Mouse (Mus musculus): ENCODE measurements around the gene Adora3. TPM values are rescaled to one million over a fixed set of nuclear protein-coding genes. Genes with fewer than 3 reads are reported as not detected.
A peak's percentile ranks its signal among the peaks of the same experiment; 100 is the strongest.

Adora3 gene
- polyA plus RNA-seq, 1 experiment = 1.5 TPM

- DNase-seq (ENCODE audit: extremely low spot score in 1 of 2, low spot score in 1 of 2) = no peak
Observed at GRCm38 (mm10) chr3:105873451-105874445, 3.1 kb downstream of the Adora3 start.

GRCm38 (mm10) chr3:105876022-105876421 lies 5.4 kb downstream of the Adora3 start:
- no peak for DNase-seq (ENCODE audit: extremely low spot score in 1 of 2, low spot score in 1 of 2)

DNA sequence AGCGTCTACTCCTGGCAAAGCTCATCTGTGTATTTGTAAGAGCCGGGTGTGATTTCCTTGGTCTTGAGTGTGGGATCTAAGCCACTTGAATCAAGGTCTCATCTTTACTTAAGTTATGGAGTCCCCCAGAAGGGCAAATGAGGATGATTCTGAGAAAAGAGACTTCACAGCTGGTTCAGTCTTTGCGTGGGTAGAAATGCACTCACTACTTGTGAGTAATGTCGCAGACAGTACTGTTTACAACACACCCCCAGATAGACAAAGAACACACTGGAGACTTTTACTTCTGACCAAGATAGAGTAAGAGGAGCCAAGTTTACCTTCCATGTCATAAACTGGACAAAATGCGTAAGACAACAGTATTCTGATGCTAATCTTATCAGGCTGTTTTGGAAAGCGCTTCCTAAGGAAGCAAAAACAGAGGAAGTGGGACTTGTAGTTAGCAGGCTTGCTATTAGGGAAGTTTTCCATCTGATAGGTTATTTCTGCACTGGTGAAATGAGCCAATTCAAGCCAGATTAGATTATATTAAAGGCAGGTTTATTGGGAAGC lies 6.7 kb downstream of the Adora3 start:
- DNase-seq (ENCODE audit: extremely low spot score in 1 of 2, low spot score in 1 of 2) = no peak

GRCm38 (mm10) chr3:105877919-105878318 lies 7.3 kb downstream of the Adora3 start:
- no peak for DNase-seq (ENCODE audit: extremely low spot score in 1 of 2, low spot score in 1 of 2)

- DNase-seq (ENCODE audit: extremely low spot score in 1 of 2, low spot score in 1 of 2) = no peak
Observed at GRCm38 (mm10) chr3:105878751-105879150, 8.1 kb downstream of the Adora3 start.

DNA sequence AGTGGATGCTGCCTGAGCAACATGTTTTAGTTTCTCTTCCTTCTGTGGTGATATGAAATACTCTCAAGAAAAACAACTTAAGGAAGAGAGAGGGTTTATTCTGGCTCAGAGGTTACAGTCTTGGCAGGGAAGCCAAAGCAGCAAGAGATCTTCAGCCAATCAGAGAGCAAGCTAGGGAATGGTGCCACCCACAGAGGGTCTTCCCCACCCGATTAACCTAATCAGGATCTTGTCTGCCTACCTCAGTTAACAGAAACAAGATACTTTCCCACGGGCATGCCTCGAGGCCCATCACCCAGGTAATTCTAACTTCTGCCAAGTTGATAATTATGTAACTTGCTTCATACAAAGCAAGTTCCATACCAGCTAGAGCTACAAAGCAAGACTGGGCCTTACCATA lies 9.8 kb downstream of the Adora3 start:
- DNase-seq (ENCODE audit: extremely low spot score in 1 of 2, low spot score in 1 of 2) = no peak

GRCm38 (mm10) chr3:105882105-105882504 lies 11.4 kb downstream of the Adora3 start:
- no peak for DNase-seq (ENCODE audit: extremely low spot score in 1 of 2, low spot score in 1 of 2)

DNA sequence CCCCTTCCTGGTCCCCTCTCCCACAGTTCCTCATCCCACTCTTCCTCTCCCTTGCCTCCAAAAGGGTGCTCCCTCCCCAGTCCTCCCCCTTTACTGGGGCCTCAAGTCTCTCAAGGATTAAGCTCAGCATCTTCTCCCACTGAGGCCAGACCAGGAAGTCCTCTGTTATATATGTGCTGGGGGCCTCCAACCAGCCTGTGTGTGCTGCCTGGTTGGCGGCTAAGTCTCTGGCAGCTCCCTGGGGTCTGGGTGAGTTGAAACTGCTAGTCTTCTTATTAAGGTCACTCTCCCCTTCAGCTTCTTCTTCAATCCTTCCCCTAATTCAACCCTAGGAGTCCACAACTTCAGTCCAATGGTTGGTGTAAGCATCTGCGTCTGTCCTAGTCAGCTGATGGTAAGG lies 12.5 kb downstream of the Adora3 start:
- DNase-seq (ENCODE audit: extremely low spot score in 1 of 2, low spot score in 1 of 2) = no peak

GRCm38 (mm10) chr3:105888961-105889360 lies 18.3 kb downstream of the Adora3 start:
- DNase-seq (ENCODE audit: extremely low spot score in 1 of 2, low spot score in 1 of 2) = no peak

DNA sequence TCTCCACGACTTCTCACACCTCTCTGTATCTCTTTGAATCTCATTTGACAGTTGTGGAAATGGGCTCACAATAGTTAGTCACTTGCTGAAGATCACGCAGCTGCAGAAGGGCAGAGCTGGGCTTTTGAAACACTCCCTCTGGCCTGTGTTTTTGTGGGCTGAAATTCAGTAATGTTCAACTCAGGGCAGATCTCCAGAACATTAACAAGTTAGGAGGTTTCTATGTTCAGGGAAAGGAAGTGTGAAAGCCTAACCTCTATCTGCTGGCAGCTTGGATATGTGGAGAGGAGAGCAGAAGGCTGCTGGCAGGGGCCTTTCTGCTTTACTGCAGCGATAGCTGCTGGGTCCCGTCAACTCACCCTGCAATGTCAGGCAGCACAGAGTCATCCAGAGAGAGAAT lies 19.6 kb downstream of the Adora3 start:
- DNase-seq (ENCODE audit: extremely low spot score in 1 of 2, low spot score in 1 of 2) = no peak

- DNase-seq (ENCODE audit: extremely low spot score in 1 of 2, low spot score in 1 of 2) = no peak
Observed at GRCm38 (mm10) chr3:105891141-105891540, 20.5 kb downstream of the Adora3 start.

DNA sequence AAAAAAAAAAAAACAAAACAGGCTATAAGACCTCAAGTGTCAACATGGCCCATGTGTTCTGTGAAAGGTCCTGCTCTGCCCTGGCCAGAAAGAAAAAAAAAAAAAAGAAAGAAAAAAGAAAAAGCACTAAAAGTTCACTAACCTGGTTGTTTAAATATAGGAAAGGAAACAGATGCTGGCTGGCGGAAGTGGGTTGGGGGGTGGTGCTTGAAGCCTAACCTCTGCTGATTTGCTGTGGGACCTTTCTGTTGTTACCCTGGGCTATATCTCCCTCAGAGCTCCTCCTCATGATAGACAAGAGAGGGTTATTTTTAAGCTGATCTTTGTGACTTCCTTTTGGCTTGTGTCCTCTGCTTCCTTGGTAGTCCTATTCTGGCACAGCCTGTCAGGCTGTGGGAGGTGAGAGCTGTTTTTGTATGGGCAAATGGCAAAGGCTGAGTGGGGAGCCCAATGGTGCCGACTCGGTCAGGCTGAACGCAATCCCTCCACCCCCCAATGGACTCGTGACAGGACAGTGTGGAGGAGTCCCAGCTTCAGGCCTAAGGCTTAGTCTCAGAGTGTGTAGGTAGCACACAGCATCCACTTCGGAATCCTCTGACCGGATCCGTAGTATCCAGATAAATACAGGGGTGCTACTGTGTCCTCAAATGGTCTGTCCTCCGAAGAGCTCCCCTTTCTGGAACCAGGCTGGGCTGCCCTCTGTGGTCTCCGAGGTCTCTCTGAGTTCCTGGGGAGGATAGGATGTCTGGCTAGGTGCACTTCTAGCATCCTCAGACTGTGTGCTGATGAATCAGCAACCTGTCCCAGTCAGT lies 21.3 kb downstream of the Adora3 start:
- no peak for DNase-seq (ENCODE audit: extremely low spot score in 1 of 2, low spot score in 1 of 2)

GRCm38 (mm10) chr3:105892572-105893495 lies 22.2 kb downstream of the Adora3 start:
- no peak for DNase-seq (ENCODE audit: extremely low spot score in 1 of 2, low spot score in 1 of 2)

DNA sequence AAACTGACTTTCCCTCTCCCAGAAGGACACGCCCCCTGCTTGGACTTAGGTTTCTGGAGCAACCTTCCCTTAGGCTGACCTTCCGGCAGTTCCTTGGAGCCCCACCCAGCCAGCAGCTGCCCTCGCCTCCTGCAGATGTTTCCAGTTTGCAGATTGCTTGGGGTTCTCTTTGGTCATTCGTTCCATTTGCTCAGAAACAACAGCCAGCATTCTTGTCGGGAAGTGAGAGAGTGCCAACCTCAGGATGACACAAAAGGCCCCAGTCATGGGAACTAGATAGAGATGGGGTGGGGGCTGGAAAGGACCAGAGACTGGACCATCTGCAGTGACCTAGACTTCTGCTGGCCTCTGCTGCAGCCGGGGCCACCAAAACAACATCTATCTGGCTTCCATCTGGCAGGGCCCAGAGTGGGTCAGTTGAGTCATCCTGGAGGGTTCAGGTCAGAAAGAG lies 23.3 kb downstream of the Adora3 start:
- peak in 1 of 2 experiments; percentile 18 for DNase-seq (ENCODE audit: extremely low spot score in 1 of 2, low spot score in 1 of 2)

GRCm38 (mm10) chr3:105894601-105895592 lies 24.2 kb downstream of the Adora3 start:
- peak; percentile 41 to 72 for DNase-seq (ENCODE audit: extremely low spot score in 1 of 2, low spot score in 1 of 2)

GRCm38 (mm10) chr3:105896811-105897210 lies 26.2 kb downstream of the Adora3 start:
- DNase-seq (ENCODE audit: extremely low spot score in 1 of 2, low spot score in 1 of 2) = no peak

DNA sequence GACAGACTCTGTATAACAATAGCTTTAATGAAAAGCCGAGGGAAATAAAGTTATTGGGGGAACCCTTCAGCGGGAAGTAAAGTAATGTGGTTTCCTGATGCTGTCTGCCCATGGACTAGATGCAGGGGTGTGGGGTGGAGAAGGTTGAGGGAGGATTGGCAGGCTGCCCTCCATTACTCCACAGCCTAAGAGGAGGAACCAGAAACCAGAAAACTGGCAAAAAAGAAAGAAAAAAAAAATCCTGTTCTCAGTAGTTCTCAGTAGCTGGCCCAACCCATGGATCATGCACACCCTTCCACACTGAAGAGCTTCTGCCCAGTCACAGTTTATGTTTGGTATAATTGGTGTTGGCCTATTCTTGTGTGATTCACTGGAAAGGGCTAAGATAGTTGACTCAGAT lies 27.7 kb downstream of the Adora3 start:
- no peak for DNase-seq (ENCODE audit: extremely low spot score in 1 of 2, low spot score in 1 of 2)

GRCm38 (mm10) chr3:105898861-105899260 lies 28.2 kb downstream of the Adora3 start:
- no peak for DNase-seq (ENCODE audit: extremely low spot score in 1 of 2, low spot score in 1 of 2)

All from frontal cortex, adult 2 months (tissue).